Mouse (Mus musculus): ENCODE results near the gene Cdiptos. TPM values are rescaled to one million over a fixed set of nuclear protein-coding genes. Genes with fewer than 3 reads are reported as not detected.

Cdiptos gene
- polyA plus RNA-seq, 1 experiment, result 7.4 TPM

DNA sequence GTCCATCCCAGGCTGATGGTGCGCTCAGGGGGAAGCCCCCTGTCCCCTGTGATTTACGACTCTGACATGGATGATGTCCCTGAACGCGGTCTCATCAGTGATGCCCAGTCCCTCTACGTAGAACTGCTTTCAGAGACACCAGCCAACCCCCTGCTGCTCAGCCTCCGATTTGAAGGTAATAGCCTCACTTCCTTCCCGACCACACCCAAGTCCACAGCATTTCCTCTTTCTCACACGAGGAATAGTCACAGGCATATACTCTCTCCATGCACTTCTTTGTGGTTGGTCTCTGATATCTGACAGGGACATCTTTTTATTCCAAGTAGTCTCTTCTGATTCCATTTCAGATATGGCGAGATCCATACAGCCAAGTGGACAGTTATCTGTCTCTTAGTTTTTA is 16.1 kb downstream of the Cdiptos start:
- no peak overlapping the region for H3K4me3 ChIP-seq (ENCODE audit: insufficient read depth, low read length)
- TF ChIP-seq CTCF (IDR thresholded peaks at IDR 0.05; ENCODE audit: low read depth, low read length), result no peak
- no peak for TF ChIP-seq POLR2A (IDR thresholded peaks at IDR 0.05; ENCODE audit: borderline replicate concordance, low read depth, low read length)

DNA sequence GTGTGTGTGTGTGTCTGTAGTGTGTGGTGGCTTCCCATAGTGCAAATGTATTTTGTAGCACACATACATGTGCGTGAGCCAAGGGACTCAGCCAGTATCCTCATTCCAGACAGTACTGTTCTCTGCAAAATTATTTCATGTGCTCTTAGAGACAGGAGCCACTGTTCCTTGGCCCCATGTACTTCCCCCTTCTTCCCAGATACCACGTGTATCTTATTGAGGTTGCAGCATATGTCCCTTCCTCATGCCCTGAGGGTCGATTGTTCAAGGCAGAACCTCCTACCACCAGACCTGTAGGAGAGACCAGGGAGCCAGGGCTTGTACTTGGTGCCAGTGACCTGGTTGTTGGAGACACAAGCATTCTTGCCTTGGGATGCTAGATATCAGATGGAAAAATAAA is 20.8 kb downstream of the Cdiptos start:
- Histone ChIP-seq H3K27ac (ENCODE audit: insufficient read depth, low read depth, low read length) (no peak overlapping the region), H3K4me1 (ENCODE audit: control insufficient read depth, insufficient read depth, low read length) (peaks cover 19% of the 10 kb centered on the region), H3K4me3 (ENCODE audit: insufficient read depth, low read length) (no peak overlapping the region)
- TF ChIP-seq CTCF (IDR thresholded peaks at IDR 0.05; ENCODE audit: low read depth, low read length) (no peak), POLR2A (IDR thresholded peaks at IDR 0.05; ENCODE audit: borderline replicate concordance, low read depth, low read length) (no peak)

More for the DNA sequence above, 16.1 kb downstream of the Cdiptos start:
- Histone ChIP-seq H3K27ac (ENCODE audit: insufficient read depth, low read depth, low read length) (no peak overlapping the region), H3K4me1 (ENCODE audit: control insufficient read depth, insufficient read depth, low read length) (peaks cover 16% of the 10 kb centered on the region)

DNA sequence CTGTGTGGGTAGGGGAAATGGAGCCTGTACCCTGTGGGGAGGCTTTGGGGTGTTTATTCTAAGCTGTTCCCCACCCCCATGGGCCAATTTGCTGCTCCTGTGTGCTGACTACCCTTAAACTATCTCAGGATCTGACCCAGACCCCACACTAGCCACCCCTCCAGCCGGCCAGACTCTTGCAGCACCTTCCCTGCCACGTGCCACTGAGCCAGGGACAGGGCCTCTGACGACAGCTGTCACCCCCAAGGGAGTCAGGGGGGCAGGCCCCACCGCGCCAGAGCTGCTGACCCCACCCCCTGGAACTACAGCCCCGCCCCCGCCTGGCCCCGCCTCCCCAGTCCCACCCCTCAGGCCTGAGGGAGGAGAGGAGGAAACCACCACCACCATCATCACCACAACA is 23.3 kb downstream of the Cdiptos start:
- TF ChIP-seq POLR2A (IDR thresholded peaks at IDR 0.05; ENCODE audit: borderline replicate concordance, low read depth, low read length) (no peak), CTCF (IDR thresholded peaks at IDR 0.05; ENCODE audit: low read depth, low read length) (no peak)
- Histone ChIP-seq H3K4me3 (ENCODE audit: insufficient read depth, low read length) (no peak overlapping the region), H3K27ac (ENCODE audit: insufficient read depth, low read depth, low read length) (no peak overlapping the region), H3K4me1 (ENCODE audit: control insufficient read depth, insufficient read depth, low read length) (peaks cover 21% of the 10 kb centered on the region)

DNA sequence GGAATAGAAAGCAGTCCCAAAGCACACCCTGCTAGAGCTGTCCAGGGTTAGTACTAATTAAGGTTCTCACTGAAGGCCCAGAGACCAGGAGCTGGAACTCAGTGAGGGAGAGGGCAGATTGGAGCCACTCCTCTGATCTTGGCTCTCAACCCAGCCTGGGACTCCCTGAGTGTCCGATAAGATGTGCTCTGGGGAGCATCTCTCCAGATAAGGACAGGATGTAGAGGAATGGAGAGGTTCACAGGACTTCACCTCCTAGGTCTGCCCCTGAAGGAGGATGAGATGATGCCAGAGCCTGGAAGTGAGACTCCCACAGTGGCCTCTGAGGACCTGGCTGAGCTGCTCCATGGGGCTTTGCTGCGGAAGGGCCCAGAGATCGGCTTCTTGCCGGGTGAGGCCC is 24.2 kb downstream of the Cdiptos start:
- Histone ChIP-seq H3K27ac (ENCODE audit: insufficient read depth, low read depth, low read length) (no peak overlapping the region), H3K4me1 (ENCODE audit: control insufficient read depth, insufficient read depth, low read length) (peaks cover 21% of the 10 kb centered on the region), H3K4me3 (ENCODE audit: insufficient read depth, low read length) (no peak overlapping the region)
- TF ChIP-seq POLR2A (IDR thresholded peaks at IDR 0.05; ENCODE audit: borderline replicate concordance, low read depth, low read length) (no peak), CTCF (IDR thresholded peaks at IDR 0.05; ENCODE audit: low read depth, low read length) (no peak)

DNA sequence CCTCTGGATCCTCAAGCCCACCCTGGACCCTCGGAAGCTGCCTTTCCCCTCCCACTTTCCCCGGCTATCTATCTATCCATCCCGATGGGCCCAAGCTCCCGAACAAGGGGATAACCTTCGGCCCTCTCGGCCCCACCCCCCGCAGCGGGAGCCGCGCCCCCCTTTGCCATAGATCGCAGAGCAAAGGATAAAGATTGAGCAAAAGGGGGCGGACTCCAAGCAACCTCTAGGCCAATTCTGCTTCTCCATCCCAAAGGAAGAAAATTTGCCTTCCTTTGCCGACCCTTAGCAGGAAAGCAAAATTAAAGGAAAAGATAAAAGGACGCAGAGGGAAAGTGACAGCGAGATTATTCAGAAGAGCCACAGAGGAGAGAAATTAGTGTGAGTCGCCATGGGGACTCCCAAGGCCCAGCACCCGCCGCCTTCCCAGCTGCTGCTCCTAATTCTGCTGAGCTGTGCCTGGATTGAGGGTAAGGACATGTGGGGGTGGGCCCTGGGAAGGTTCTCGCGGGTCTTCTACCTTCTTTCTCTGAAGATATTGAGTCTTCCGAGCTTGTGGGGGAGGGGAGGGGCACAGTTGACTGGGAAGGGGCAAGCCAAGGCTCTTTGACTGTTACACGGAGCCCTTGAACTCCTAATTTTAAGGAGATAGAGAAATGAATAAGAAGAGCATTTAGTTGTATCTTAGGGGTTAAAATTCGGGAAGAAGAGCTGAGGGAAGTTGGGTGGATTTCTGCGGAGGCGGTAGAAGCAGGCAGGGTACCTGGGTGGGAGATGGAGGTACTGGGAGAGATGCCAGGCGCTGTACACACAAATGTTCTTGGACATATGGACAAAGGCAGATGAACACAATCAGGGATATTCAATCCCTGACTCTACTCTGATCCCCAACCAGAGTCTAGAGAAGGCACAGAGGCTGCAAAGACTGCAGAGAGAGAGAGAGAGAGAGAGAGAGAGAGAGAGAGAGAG is 25.0 kb downstream of the Cdiptos start:
- Histone ChIP-seq H3K4me1 (ENCODE audit: control insufficient read depth, insufficient read depth, low read length) (peaks cover 21% of the 10 kb centered on the region), H3K4me3 (ENCODE audit: insufficient read depth, low read length) (no peak overlapping the region)
- TF ChIP-seq CTCF (IDR thresholded peaks at IDR 0.05; ENCODE audit: low read depth, low read length) (no peak), POLR2A (IDR thresholded peaks at IDR 0.05; ENCODE audit: borderline replicate concordance, low read depth, low read length) (no peak)

DNA sequence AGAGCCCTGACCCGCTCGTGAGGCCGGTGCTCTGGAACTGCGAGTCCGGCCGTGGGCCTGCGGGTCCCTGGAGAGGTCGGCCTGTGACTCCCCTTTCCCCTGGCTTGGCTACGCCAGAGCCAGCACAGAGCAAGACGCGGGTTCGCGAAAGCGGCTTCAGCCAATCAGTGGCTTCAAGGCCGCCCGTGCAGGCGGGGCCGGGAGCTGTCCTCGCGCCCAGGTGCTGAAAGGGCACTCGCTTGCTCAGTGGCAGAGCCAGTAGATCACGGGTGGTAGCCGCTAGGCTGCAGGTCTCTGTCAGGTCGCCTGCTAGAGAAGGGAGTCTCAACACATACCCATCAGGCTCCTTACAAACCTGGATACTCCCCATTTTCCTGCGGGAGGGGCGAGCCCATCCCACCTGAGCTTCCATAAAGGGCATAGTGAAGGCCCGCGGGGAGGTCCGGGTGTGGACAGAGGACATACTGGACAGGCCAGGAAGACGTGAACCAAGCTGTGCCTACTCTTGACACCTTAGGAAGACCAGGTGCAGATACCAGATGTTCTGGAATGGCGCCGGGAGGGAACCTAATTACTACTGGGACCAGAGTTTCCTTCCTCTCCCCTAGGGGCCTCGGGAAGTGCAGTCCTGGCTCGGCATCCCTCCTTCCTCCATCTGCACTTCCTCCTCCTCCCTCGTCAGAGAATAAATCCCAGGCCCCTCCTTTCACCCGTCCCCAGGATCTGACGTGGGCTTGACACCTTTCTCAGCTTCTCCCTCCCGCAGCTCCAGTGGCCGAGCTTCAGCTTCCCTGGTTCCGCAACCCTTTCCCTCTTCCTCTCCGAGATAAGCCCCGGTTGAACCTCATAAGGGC is 25.9 kb downstream of the Cdiptos start, which contains the start of gene Sez6l2:
TSS of gene Sez6l2 (plus strand) at position 771 of the 854 bp plus-strand sequence.
- Histone ChIP-seq H3K27ac (ENCODE audit: insufficient read depth, low read depth, low read length) (no peak within 1 kb of the TSS), H3K4me3 (ENCODE audit: insufficient read depth, low read length) (peak within 1 kb of the TSS; percentile 59), H3K4me1 (ENCODE audit: control insufficient read depth, insufficient read depth, low read length) (peaks cover 15% of the 10 kb centered on the region)
- TF ChIP-seq POLR2A (IDR thresholded peaks at IDR 0.05; ENCODE audit: borderline replicate concordance, low read depth, low read length), result no peak
- TF ChIP-seq CTCF (IDR thresholded peaks at IDR 0.05; ENCODE audit: low read depth, low read length), result no peak

More for the DNA sequence above, 25.0 kb downstream of the Cdiptos start:
- H3K27ac ChIP-seq (ENCODE audit: insufficient read depth, low read depth, low read length), result no peak overlapping the region

DNA sequence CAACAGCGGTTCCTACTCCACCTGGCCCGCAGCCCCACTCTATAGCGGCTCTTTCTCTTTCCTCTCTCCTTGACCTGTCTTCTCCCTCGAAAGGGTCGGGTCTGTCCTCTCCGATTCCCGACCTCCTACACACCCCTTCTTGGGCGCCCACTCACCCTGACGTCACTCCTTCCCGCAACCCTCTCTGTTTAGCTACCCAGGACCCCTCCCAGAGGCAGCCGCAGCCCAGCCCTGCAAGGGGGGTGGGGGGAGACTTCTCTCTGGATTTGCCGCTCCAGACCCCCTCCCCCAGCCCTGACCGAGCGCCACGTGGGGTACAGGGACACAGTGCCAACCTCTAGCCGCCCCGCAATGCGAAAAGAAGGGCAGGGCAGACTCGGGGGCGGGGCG is 26.5 kb downstream of the Cdiptos start, which contains the start of gene Asphd1:
TSS of gene Asphd1 (minus strand) at position 180 of the 390 bp plus-strand sequence.
- Histone ChIP-seq H3K4me1 (ENCODE audit: control insufficient read depth, insufficient read depth, low read length) (peaks cover 10% of the 10 kb centered on the region), H3K4me3 (ENCODE audit: insufficient read depth, low read length) (peak within 1 kb of the TSS; percentile 59), H3K27ac (ENCODE audit: insufficient read depth, low read depth, low read length) (no peak within 1 kb of the TSS)
- TF ChIP-seq POLR2A (IDR thresholded peaks at IDR 0.05; ENCODE audit: borderline replicate concordance, low read depth, low read length) (no peak), CTCF (IDR thresholded peaks at IDR 0.05; ENCODE audit: low read depth, low read length) (no peak)

DNA sequence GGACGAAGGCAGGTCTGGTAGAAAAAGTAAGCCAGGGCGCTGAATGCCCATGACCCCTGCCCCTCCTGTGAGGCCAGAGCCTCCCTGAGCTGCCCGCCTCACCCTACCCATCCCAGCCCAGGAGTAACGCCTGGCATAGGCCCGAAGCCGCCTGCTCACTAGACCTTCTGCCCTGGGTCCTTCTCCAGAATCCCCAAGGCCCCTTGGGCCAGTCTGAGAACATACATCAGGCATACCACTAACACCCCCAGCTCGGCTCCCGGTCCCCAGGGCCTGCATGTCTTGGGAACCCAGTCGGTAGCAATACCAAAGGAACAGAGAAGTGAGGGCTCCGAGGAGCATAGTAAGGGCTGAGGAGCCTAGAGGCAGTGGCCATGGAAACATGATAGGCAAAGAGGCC is 27.3 kb downstream of the Cdiptos start:
- Histone ChIP-seq H3K4me1 (ENCODE audit: control insufficient read depth, insufficient read depth, low read length) (peaks cover 10% of the 10 kb centered on the region), H3K27ac (ENCODE audit: insufficient read depth, low read depth, low read length) (no peak overlapping the region), H3K4me3 (ENCODE audit: insufficient read depth, low read length) (no peak overlapping the region)
- no peak for TF ChIP-seq POLR2A (IDR thresholded peaks at IDR 0.05; ENCODE audit: borderline replicate concordance, low read depth, low read length)

DNA sequence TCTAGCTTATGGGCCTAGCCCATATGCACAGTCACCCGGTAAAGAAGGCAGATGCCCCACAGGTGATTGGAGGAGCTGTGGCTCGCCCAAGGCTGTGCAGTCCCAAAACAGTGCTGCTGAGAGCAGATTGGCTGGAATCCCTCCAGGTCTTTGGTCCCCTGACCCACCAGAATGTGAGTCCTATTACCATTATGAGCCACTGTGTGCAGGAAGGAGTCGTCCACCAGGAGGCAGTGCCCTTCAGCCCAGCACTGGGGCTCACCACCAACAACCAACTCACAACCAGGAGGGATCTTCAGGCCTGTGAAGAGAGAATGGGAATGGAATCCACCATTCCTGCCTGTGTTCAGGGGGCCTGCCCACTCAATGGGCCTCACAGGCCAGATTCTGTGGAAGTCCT is 29.4 kb downstream of the Cdiptos start:
- Histone ChIP-seq H3K27ac (ENCODE audit: insufficient read depth, low read depth, low read length) (no peak overlapping the region), H3K4me1 (ENCODE audit: control insufficient read depth, insufficient read depth, low read length) (peaks cover 16% of the 10 kb centered on the region), H3K4me3 (ENCODE audit: insufficient read depth, low read length) (no peak overlapping the region)
- TF ChIP-seq CTCF (IDR thresholded peaks at IDR 0.05; ENCODE audit: low read depth, low read length) (peak; percentile 13; the same call in 1 of the 2 replicates), POLR2A (IDR thresholded peaks at IDR 0.05; ENCODE audit: borderline replicate concordance, low read depth, low read length) (no peak)

Measured in bone marrow macrophage, adult 2 months (primary cell).